Mouse (Mus musculus) CH12.LX (cell line): ENCODE results near the gene Cdc25a. TPM values are rescaled to one million over a fixed set of nuclear protein-coding genes. Genes with fewer than 3 reads are reported as not detected.

Source experiments
- DNase-seq: peaks from one replicate; pipeline ENCODE4 v3.0.0-alpha.2; 2013; ENCODE audit errors: extremely low read depth
- H3K27ac ChIP-seq: 2 replicates; pipeline ENCODE4 v1.5.1; 2012; ENCODE audit warnings: low read depth, mild to moderate bottlenecking, control low read depth, moderate library complexity; ENCODE audit not compliant: insufficient read depth
- H3K27me3 ChIP-seq: replicated peaks from 2 replicates; pipeline ENCODE3; 2012; ENCODE audit warnings: inconsistent platforms
- H3K36me3 ChIP-seq, 2 experiments: replicated peaks in 1 of 2; 2 replicates each; pipeline versions ENCODE3 to v1.6.1; 2012; ENCODE audit warnings: inconsistent platforms in 1 of 2, low read length in 1 of 2, mild to moderate bottlenecking in 1 of 2, mixed read lengths in 1 of 2, moderate library complexity in 1 of 2; ENCODE audit not compliant: control insufficient read depth in 1 of 2, insufficient read depth in 1 of 2
- H3K4me1 ChIP-seq, 2 experiments: 2 replicates each; pipeline ENCODE4 v1.6.1; 2012; ENCODE audit warnings: inconsistent platforms in 1 of 2, moderate library complexity in 1 of 2; ENCODE audit not compliant: insufficient read depth in 2 of 2, control insufficient read depth in 1 of 2
- H3K4me2 ChIP-seq: 2 replicates; pipeline ENCODE4 v1.6.1; 2012; ENCODE audit warnings: low read depth, mild to moderate bottlenecking, control low read depth; ENCODE audit not compliant: poor library complexity, insufficient read depth, severe bottlenecking
- H3K4me3 ChIP-seq, 3 experiments: fragments of 150-350 bp in 1 of 3; sonication (generic) in 1 of 3; replicated peaks in 1 of 3; 2 replicates each; pipeline versions ENCODE3 to v1.5.1; 2011 to 2012; ENCODE audit warnings: low read depth in 2 of 3, low read length in 2 of 3, mild to moderate bottlenecking in 2 of 3, moderate library complexity in 2 of 3, control low read depth in 1 of 3, improper control_type of control experiment in 1 of 3, inconsistent platforms in 1 of 3, mixed read lengths in 1 of 3; ENCODE audit not compliant: poor library complexity in 1 of 3
- H3K79me2 ChIP-seq: replicated peaks from 2 replicates; pipeline ENCODE4 v1.6.1; 2012; ENCODE audit warnings: mild to moderate bottlenecking, moderate library complexity; ENCODE audit not compliant: control insufficient read depth, poor library complexity, insufficient read depth, severe bottlenecking; ENCODE audit errors: extremely low read depth
- H3K9ac ChIP-seq: 2 replicates; pipeline ENCODE4 v1.6.1; 2012; ENCODE audit warnings: low read depth, mild to moderate bottlenecking, control low read depth, moderate library complexity; ENCODE audit not compliant: insufficient read depth
- H3K9me3 ChIP-seq: replicated peaks from 2 replicates; pipeline ENCODE3; 2012; ENCODE audit warnings: low read length, inconsistent platforms, mixed read lengths
- CHD1 ChIP-seq: IDR thresholded peaks from 2 replicates; pipeline ENCODE4 v1.6.1; 2012; ENCODE audit warnings: low read depth, low read length, improper control_type of control experiment, inconsistent platforms
- CHD2 ChIP-seq: IDR thresholded peaks from 2 replicates; pipeline ENCODE4 v1.6.1; 2011; ENCODE audit warnings: low read length, improper control_type of control experiment
- E2F4 ChIP-seq: IDR thresholded peaks from 2 replicates; pipeline ENCODE4 v1.6.1; 2011; ENCODE audit warnings: low read depth, low read length, improper control_type of control experiment; ENCODE audit not compliant: insufficient replicate concordance
- JUND ChIP-seq: conservative IDR thresholded peaks from 2 replicates; pipeline ENCODE4 v1.6.1; 2011; ENCODE audit warnings: low read depth, low read length, improper control_type of control experiment
- MAFK ChIP-seq: IDR thresholded peaks from 2 replicates; pipeline ENCODE4 v1.6.1; 2011; ENCODE audit warnings: low read length, improper control_type of control experiment; ENCODE audit not compliant: insufficient replicate concordance
- MYC ChIP-seq: IDR thresholded peaks from 2 replicates; pipeline ENCODE4 v1.6.1; 2011; ENCODE audit warnings: low read depth, mild to moderate bottlenecking, improper control_type of control experiment, low read length
- NELFE ChIP-seq: IDR thresholded peaks from 2 replicates; pipeline ENCODE4 v1.6.1; 2011; ENCODE audit warnings: low read depth, low read length, improper control_type of control experiment
- POLR2A ChIP-seq: IDR thresholded peaks from 2 replicates; pipeline ENCODE4 v1.6.1; 2011; ENCODE audit warnings: low read depth, mild to moderate bottlenecking, improper control_type of control experiment, low read length
- RAD21 ChIP-seq: IDR thresholded peaks from 2 replicates; pipeline ENCODE4 v1.6.1; 2011; ENCODE audit warnings: low read depth, mild to moderate bottlenecking, low read length, improper control_type of control experiment, moderate library complexity
- RCOR1 ChIP-seq: conservative IDR thresholded peaks from 2 replicates; pipeline ENCODE4 v1.6.1; 2012; ENCODE audit warnings: low read depth, mild to moderate bottlenecking, inconsistent platforms, low read length, improper control_type of control experiment
- SIN3A ChIP-seq: IDR thresholded peaks from 2 replicates; pipeline ENCODE4 v1.6.1; 2012; ENCODE audit warnings: low read length, improper control_type of control experiment, inconsistent platforms
- TBP ChIP-seq: conservative IDR thresholded peaks from 2 replicates; pipeline ENCODE4 v1.6.1; 2011; ENCODE audit warnings: low read depth, low read length, improper control_type of control experiment
- USF1 ChIP-seq: IDR thresholded peaks from 2 replicates; pipeline ENCODE4 v1.6.1; 2014; ENCODE audit warnings: low read depth, mild to moderate bottlenecking, inconsistent platforms, low read length, improper control_type of control experiment
- USF2 ChIP-seq: conservative IDR thresholded peaks from 2 replicates; pipeline ENCODE4 v1.6.1; 2011; ENCODE audit warnings: low read depth, low read length, improper control_type of control experiment
- ZKSCAN1 ChIP-seq: IDR thresholded peaks from 2 replicates; pipeline ENCODE4 v1.6.1; 2012; ENCODE audit warnings: low read depth, inconsistent platforms, low read length, improper control_type of control experiment, borderline replicate concordance
- ZMIZ1 ChIP-seq: IDR thresholded peaks from 2 replicates; pipeline ENCODE4 v1.6.1; 2012; ENCODE audit warnings: low read depth, mild to moderate bottlenecking, inconsistent platforms, low read length, improper control_type of control experiment
- dilution Hi-C: fragments of 300-500 bp; cut with MboI; formaldehyde crosslinking; loops from 2 replicates; pipeline ENCODE4 v1.14.3; 2020; ENCODE audit warnings: low sequenced_read_pairs; ENCODE audit not compliant: extremely low pct_unique_long_range_greater_than_20kb, extremely low pct_ligation_motif_present
- in situ Hi-C: fragments of 300-500 bp; cut with MboI; formaldehyde crosslinking; loops from 3 replicates; pipeline ENCODE4 v1.14.3; 2019; ENCODE audit warnings: low sequenced_read_pairs, low pct_ligation_motif_present, low pct_unique_long_range_greater_than_20kb, mixed read lengths
- polyA plus RNA-seq: library from polyadenylated mRNA; unstranded; fragments of >175 nt; gene quantifications from 2 replicates; pipeline ENCODE4 v1.2.1, GENCODE M21; 2012; ENCODE audit warnings: low read depth; ENCODE audit not compliant: insufficient read length
- total RNA-seq, 2 experiments: library from RNA; depleted of rRNA; stranded (reverse); fragments of 300-350 nt in 1 of 2; fragments of >200 nt in 1 of 2; gene quantifications; 2 replicates each; pipeline ENCODE4 v1.2.3; 2012 to 2014

The Cdc25a gene
- total and polyA plus RNA-seq, 3 experiments: 32.4 to 74.9 (median 32.6) TPM

DNA sequence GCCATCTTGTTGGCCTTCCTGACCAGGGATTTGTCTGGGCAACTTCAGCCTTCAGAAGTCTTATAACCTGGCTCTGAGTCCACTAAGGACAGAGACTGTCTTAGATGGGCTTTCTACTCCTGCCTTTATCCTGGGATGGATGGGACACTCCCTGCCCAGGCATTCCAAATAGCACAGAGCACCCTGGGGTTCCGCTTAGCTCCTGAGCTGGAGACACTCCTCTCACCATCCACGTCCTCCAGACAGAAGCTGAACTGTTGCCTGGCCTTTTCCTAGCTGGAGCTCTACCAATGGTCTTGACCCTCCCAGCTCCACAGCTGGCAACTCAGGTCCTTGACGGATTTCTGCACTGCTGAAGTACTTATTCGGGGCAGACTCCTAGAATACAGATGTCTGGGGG lies 26.9 kb downstream of the Cdc25a start:
- Histone ChIP-seq H3K4me2 (no peak overlapping the region), H3K9ac (no peak overlapping the region), H3K27me3 (no peaks in the 10 kb centered on the region), H3K27ac (no peak overlapping the region), H3K79me2 (no peaks in the 10 kb centered on the region), H3K36me3 (peaks cover 0 to 36% of the 10 kb centered on the region in 2 experiments), H3K4me1 (no peaks in the 10 kb centered on the region), H3K9me3 (no peaks in the 10 kb centered on the region), H3K4me3 (no peak overlapping the region)
- in situ Hi-C loops: no loop called here
- dilution Hi-C loops: no loop called here
- no peak for DNase-seq
- no peak for TF ChIP-seq E2F4

DNA sequence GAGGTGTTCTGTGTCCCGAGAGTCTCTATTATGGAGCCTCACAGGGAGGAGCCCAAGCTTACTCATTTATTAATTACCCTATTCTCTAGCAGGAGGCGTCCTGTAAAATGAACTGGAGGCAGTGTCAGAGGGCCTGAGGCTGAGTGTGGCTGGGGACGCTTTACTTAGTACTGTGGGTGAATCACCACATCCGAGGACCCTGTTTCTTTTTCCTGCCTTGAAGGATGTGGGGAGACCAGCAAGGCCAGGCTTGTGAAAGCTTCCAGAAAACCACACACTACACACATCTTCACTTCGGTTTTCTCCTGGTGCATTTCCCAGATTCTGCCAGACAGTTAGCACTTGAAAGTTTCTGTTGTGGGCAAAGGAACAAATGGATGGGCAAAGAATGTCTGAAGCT lies 27.4 kb downstream of the Cdc25a start:
- in situ Hi-C loops: no loop called here
- TF ChIP-seq MAFK (no peak), SIN3A (no peak), USF1 (no peak), CHD2 (no peak), NELFE (no peak), ZMIZ1 (no peak), RCOR1 (no peak), ZKSCAN1 (no peak), MYC (no peak)
- H3K27me3 ChIP-seq: no peaks in the 10 kb centered on the region
- no peak overlapping the region for H3K27ac ChIP-seq
- H3K4me1 ChIP-seq: peaks cover 0 to 4% of the 10 kb centered on the region in 2 experiments; a peak in 2 of 4 replicates
- no peaks in the 10 kb centered on the region for H3K9me3 ChIP-seq
- no peak overlapping the region for H3K4me3 ChIP-seq
- H3K9ac ChIP-seq: no peak overlapping the region
- peaks cover 0 to 32% of the 10 kb centered on the region in 2 experiments for H3K36me3 ChIP-seq
- no peaks in the 10 kb centered on the region for H3K79me2 ChIP-seq
- dilution Hi-C loops: no loop called here
- DNase-seq: no peak
- H3K4me2 ChIP-seq: no peak overlapping the region

DNA sequence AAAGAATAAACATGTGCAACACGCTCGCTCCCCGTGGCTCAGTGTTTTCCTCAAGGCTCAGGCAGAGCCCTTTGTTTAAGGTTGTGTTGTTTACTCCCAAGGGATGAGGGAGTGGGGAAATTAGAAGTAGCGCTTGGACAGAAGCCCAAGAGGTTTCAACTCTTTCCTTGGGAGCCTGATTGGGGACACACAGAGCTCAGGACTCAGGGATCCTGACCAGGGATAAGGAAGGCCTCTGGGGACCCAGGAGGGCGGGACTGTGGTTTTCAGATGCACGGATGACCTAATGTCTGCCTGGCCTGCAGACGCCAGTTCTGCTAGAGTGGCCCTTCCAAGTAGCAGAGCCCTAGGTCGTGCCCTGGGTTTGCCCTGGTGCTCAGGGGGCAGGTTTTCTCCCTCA lies 31.9 kb downstream of the Cdc25a start:
- Histone ChIP-seq H3K9ac (no peak overlapping the region), H3K4me3 (no peak overlapping the region), H3K4me1 (peaks cover 0 to 10% of the 10 kb centered on the region in 2 experiments; a peak in 2 of 4 replicates), H3K27ac (no peak overlapping the region), H3K79me2 (no peaks in the 10 kb centered on the region), H3K27me3 (no peaks in the 10 kb centered on the region), H3K36me3 (peaks cover 0 to under 1% of the 10 kb centered on the region in 2 experiments), H3K4me2 (no peak overlapping the region), H3K9me3 (no peaks in the 10 kb centered on the region)
- DNase-seq: no peak
- dilution Hi-C loops (no loop called here), in situ Hi-C loops (no loop called here)
- no peak for TF ChIP-seq JUND
- no peak for TF ChIP-seq RAD21
- no peak for TF ChIP-seq MAFK
- TF ChIP-seq TBP: no peak
- TF ChIP-seq USF2: no peak
- TF ChIP-seq CHD1: no peak
- no peak for TF ChIP-seq ZMIZ1
- TF ChIP-seq RCOR1: no peak
- TF ChIP-seq POLR2A: no peak
